9 mouse cellular contexts compared by ENCODE assay signal in the genomic region with DNA sequence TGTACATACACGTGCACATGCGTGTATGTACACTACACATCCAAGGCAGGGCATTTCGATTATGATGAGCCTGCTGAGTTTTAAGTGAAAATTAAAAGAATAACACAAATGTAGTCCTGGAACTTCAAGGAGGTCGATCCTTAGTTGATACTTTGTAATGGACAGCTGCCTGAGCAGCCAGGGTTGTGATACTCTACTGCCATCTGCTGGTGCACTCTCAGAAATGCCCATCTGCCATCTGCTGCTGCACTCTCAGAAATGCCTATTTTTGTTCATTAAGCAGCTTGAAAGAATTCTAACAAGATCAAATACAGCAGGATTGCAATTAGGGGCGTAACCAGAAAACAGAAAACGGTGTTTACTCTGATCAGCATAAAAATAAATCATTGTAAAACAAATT.
A peak's percentile ranks its signal among the peaks of the same experiment; 100 is the strongest.
DNase-seq lines count a peak whose midpoint lies in the region; ATAC-seq and TF ChIP-seq lines count a peak whose summit lies in the region.
"Had no signal": no experiment of that assay in that cellular context is flagged by ENCODE, and none has a peak within 500 bp of the region (broad histone marks: within the 10 kb centered on the region; RNA-seq: fewer than 3 reads in every experiment).

No protein-coding gene starts in this region.

- H3K36me3 ChIP-seq in C2C12 (ENCODE audit: control insufficient read depth, insufficient read depth), result no peaks in the 10 kb centered on the region
- no peaks in the 10 kb centered on the region for H3K36me3 ChIP-seq in midbrain, embryonic 10.5 days
- H3K36me3 ChIP-seq: limb, embryonic 15.5 days had no signal

- H3K4me1 ChIP-seq in midbrain, embryonic 10.5 days, result no peaks in the 10 kb centered on the region

- H3K79me2 ChIP-seq in C2C12 (ENCODE audit: control insufficient read depth, insufficient read depth), result no peaks in the 10 kb centered on the region

- 0 out of 2 replicates have a peak, but pooled peaks have one; percentile 38 for ATAC-seq in cerebellum, adult (ENCODE audit: insufficient number of reproducible peaks, low FRiP score, low TSS enrichment)

- H3K27ac ChIP-seq in midbrain, embryonic 10.5 days (replicated peaks), result no peak overlapping the region
- H3K27ac ChIP-seq: limb, embryonic 15.5 days had no signal

- H3K4me3 ChIP-seq in C2C12 (ENCODE audit: insufficient read depth, poor library complexity, severe bottlenecking), result no peak overlapping the region
- no peak overlapping the region for H3K4me3 ChIP-seq in midbrain, embryonic 10.5 days
- H3K4me3 ChIP-seq: limb, embryonic 15.5 days had no signal

- no peak overlapping the region for H3ac ChIP-seq in C2C12 (ENCODE audit: control insufficient read depth, insufficient read length, low read depth)

- DNase-seq in cerebellum, adult 11-12 months, result no peak
- DNase-seq in cerebellum, adult 9-10 months, result peak; percentile 12
- DNase-seq in frontal cortex, postnatal 10 days (ENCODE audit: low spot score in 2 of 2), result peak; percentile 9 to 37
- peak; percentile 12 to 54 for DNase-seq in layer of hippocampus, adult 8-10 months (ENCODE audit: low spot score in 2 of 2)
- DNase-seq in midbrain, embryonic 10.5 days (ENCODE audit: low spot score), result peak; percentile 37
- DNase-seq in testis, postnatal 14 days (ENCODE audit: low spot score), result peak; percentile 14

- no peaks in the 10 kb centered on the region for H3K27me3 ChIP-seq in C2C12 (ENCODE audit: control insufficient read depth, insufficient read depth, insufficient read length)
- no peaks in the 10 kb centered on the region for H3K27me3 ChIP-seq in midbrain, embryonic 10.5 days (ENCODE audit: low read depth, poor library complexity, severe bottlenecking)
- H3K27me3 ChIP-seq: limb, embryonic 15.5 days had no signal

- no peaks in the 10 kb centered on the region for H3K9me3 ChIP-seq in midbrain, embryonic 10.5 days (replicated peaks)
- H3K9me3 ChIP-seq: limb, embryonic 15.5 days had no signal

- H3K79me3 ChIP-seq in C2C12 (ENCODE audit: low read depth), result no peaks in the 10 kb centered on the region

- 37% methylated on average over 6 of the region's 6 CpGs for WGBS in midbrain, embryonic 10.5 days

- TF ChIP-seq CTCF in C2C12 (IDR thresholded peaks at IDR 0.05; ENCODE audit: control insufficient read depth, insufficient read depth, insufficient read length), result peak; percentile 39

TF ChIP-seq in C2C12, 6 proteins besides CTCF, POLR2A, EP300 and RAD21:
- TF ChIP-seq CEBPB (IDR thresholded peaks at IDR 0.05; ENCODE audit: low read depth) (no peak), MYOG (IDR thresholded peaks at IDR 0.05; ENCODE audit: control insufficient read depth, extremely low read depth, insufficient read length) (no peak), MAX (IDR thresholded peaks at IDR 0.05) (no peak), FOSL1 (IDR thresholded peaks at IDR 0.05; ENCODE audit: insufficient read depth, low read length, poor library complexity, severe bottlenecking) (no peak), MYOD1 (IDR thresholded peaks at IDR 0.05; ENCODE audit: control insufficient read depth, insufficient read length, low read depth) (no peak), USF1 (IDR thresholded peaks at IDR 0.05; ENCODE audit: low read depth) (no peak)
